Mouse (Mus musculus): Measurements from ENCODE around the gene Slc16a14. TPM values are rescaled to one million over a fixed set of nuclear protein-coding genes. Genes with fewer than 3 reads are reported as not detected.
A peak's percentile ranks its signal among the peaks of the same experiment; 100 is the strongest.

Gene Slc16a14
- polyA plus RNA-seq, 1 experiment from 2014 or later, result 8.3 TPM

GRCm38 (mm10) chr1:84899156-84899555 is 35.8 kb downstream of the Slc16a14 start:
- 89% methylated on average over 6 of the region's 6 CpGs for WGBS
- H3K27me3 ChIP-seq, result no peaks in the 10 kb centered on the region
- H3K9ac ChIP-seq, result no peak overlapping the region
- H3K4me3 ChIP-seq, result no peak overlapping the region
- no peak for ATAC-seq (ENCODE audit: low FRiP score)
- no peak overlapping the region for H3K4me2 ChIP-seq (replicated peaks)
- no peaks in the 10 kb centered on the region for H3K4me1 ChIP-seq
- H3K9me3 ChIP-seq (replicated peaks), result no peaks in the 10 kb centered on the region
- H3K36me3 ChIP-seq, result no peaks in the 10 kb centered on the region
- H3K27ac ChIP-seq, result no peak overlapping the region

GRCm38 (mm10) chr1:84897364-84897763 is 37.6 kb downstream of the Slc16a14 start:
- Histone ChIP-seq H3K4me3 (no peak overlapping the region), H3K9ac (no peak overlapping the region), H3K27ac (no peak overlapping the region), H3K9me3 (replicated peaks) (no peaks in the 10 kb centered on the region), H3K27me3 (no peaks in the 10 kb centered on the region), H3K4me2 (replicated peaks) (no peak overlapping the region), H3K4me1 (no peaks in the 10 kb centered on the region), H3K36me3 (no peaks in the 10 kb centered on the region)
- 87% methylated on average over 6 of the region's 6 CpGs for WGBS
- ATAC-seq (ENCODE audit: low FRiP score), result no peak

GRCm38 (mm10) chr1:84891746-84892145 is 43.2 kb downstream of the Slc16a14 start:
- no peak overlapping the region for H3K4me3 ChIP-seq
- H3K27me3 ChIP-seq, result no peaks in the 10 kb centered on the region
- H3K4me2 ChIP-seq (replicated peaks), result no peak overlapping the region
- no peaks in the 10 kb centered on the region for H3K36me3 ChIP-seq
- no peak for ATAC-seq (ENCODE audit: low FRiP score)
- H3K4me1 ChIP-seq, result 0 out of 2 replicates have a peak, but pooled peaks cover 11% of the 10 kb centered on the region
- H3K9ac ChIP-seq, result no peak overlapping the region
- no peaks in the 10 kb centered on the region for H3K9me3 ChIP-seq (replicated peaks)
- 89% methylated on average over 9 of the region's 9 CpGs for WGBS
- H3K27ac ChIP-seq, result no peak overlapping the region

- Histone ChIP-seq H3K27me3 (no peaks in the 10 kb centered on the region), H3K36me3 (no peaks in the 10 kb centered on the region), H3K4me1 (0 out of 2 replicates have a peak, but pooled peaks cover 11% of the 10 kb centered on the region), H3K9me3 (replicated peaks) (no peaks in the 10 kb centered on the region; the same call in 1 of the 2 replicates), H3K4me3 (no peak overlapping the region), H3K9ac (no peak overlapping the region), H3K4me2 (replicated peaks) (no peak overlapping the region), H3K27ac (peak overlapping the region; percentile 67)
- ATAC-seq (ENCODE audit: low FRiP score), result peak; percentile 29
- 75% methylated on average over 7 of the region's 7 CpGs for WGBS
Observed at GRCm38 (mm10) chr1:84890503-84890902, 44.4 kb downstream of the Slc16a14 start.

GRCm38 (mm10) chr1:84890005-84890393 is 44.9 kb downstream of the Slc16a14 start:
- 7% methylated on average over 7 of the region's 7 CpGs for WGBS
- H3K4me3 ChIP-seq, result no peak overlapping the region
- no peaks in the 10 kb centered on the region for H3K27me3 ChIP-seq
- peak overlapping the region; percentile 81 for H3K27ac ChIP-seq
- ATAC-seq (ENCODE audit: low FRiP score), result peak; percentile 88
- no peaks in the 10 kb centered on the region; the same call in 1 of the 2 replicates for H3K9me3 ChIP-seq (replicated peaks)
- no peak overlapping the region for H3K9ac ChIP-seq
- no peaks in the 10 kb centered on the region for H3K36me3 ChIP-seq
- H3K4me1 ChIP-seq, result 0 out of 2 replicates have a peak, but pooled peaks cover 11% of the 10 kb centered on the region
- H3K4me2 ChIP-seq (replicated peaks), result peak overlapping the region; percentile 7

- no peak overlapping the region for H3K4me3 ChIP-seq
- H3K9ac ChIP-seq, result no peak overlapping the region
- peak overlapping the region; percentile 7 for H3K4me2 ChIP-seq (replicated peaks)
- H3K36me3 ChIP-seq, result no peaks in the 10 kb centered on the region
- H3K27me3 ChIP-seq, result no peaks in the 10 kb centered on the region
- WGBS, result 53% methylated on average over 8 of the region's 8 CpGs
- H3K9me3 ChIP-seq (replicated peaks), result no peaks in the 10 kb centered on the region; the same call in 1 of the 2 replicates
- ATAC-seq (ENCODE audit: low FRiP score), result peak; percentile 32
- H3K27ac ChIP-seq, result peak overlapping the region; percentile 81
- H3K4me1 ChIP-seq, result 0 out of 2 replicates have a peak, but pooled peaks cover 11% of the 10 kb centered on the region
Observed at GRCm38 (mm10) chr1:84889330-84890004, 45.5 kb downstream of the Slc16a14 start.

GRCm38 (mm10) chr1:84885921-84886320 is 49.0 kb downstream of the Slc16a14 start:
- H3K9ac ChIP-seq, result no peak overlapping the region
- no peak overlapping the region for H3K4me3 ChIP-seq
- H3K4me1 ChIP-seq, result 0 out of 2 replicates have a peak, but pooled peaks cover 11% of the 10 kb centered on the region
- H3K27me3 ChIP-seq, result no peaks in the 10 kb centered on the region
- no peak overlapping the region for H3K4me2 ChIP-seq (replicated peaks)
- no peaks in the 10 kb centered on the region; the same call in 1 of the 2 replicates for H3K9me3 ChIP-seq (replicated peaks)
- no peak for ATAC-seq (ENCODE audit: low FRiP score)
- 87% methylated on average over 6 of the region's 6 CpGs for WGBS
- H3K27ac ChIP-seq, result no peak overlapping the region
- no peaks in the 10 kb centered on the region for H3K36me3 ChIP-seq

- Histone ChIP-seq H3K9ac (no peak overlapping the region), H3K4me1 (0 out of 2 replicates have a peak, but pooled peaks cover 8% of the 10 kb centered on the region), H3K27ac (no peak overlapping the region), H3K4me2 (replicated peaks) (no peak overlapping the region), H3K36me3 (no peaks in the 10 kb centered on the region), H3K4me3 (no peak overlapping the region), H3K27me3 (no peaks in the 10 kb centered on the region), H3K9me3 (replicated peaks) (no peaks in the 10 kb centered on the region; the same call in 1 of the 2 replicates)
- ATAC-seq (ENCODE audit: low FRiP score), result no peak
- WGBS, result 85% methylated on average over 3 of the region's 3 CpGs
Observed at GRCm38 (mm10) chr1:84885174-84885573, 49.8 kb downstream of the Slc16a14 start.

- ATAC-seq (ENCODE audit: low FRiP score), result no peak
- no peak overlapping the region for H3K27ac ChIP-seq
- H3K4me3 ChIP-seq, result no peak overlapping the region
- H3K4me1 ChIP-seq, result no peaks in the 10 kb centered on the region
- no peak overlapping the region for H3K9ac ChIP-seq
- 64% methylated on average over 4 of the region's 4 CpGs for WGBS
- H3K36me3 ChIP-seq, result no peaks in the 10 kb centered on the region
- H3K27me3 ChIP-seq, result no peaks in the 10 kb centered on the region
- H3K9me3 ChIP-seq (replicated peaks), result no peaks in the 10 kb centered on the region; the same call in 1 of the 2 replicates
- no peak overlapping the region for H3K4me2 ChIP-seq (replicated peaks)
Observed at GRCm38 (mm10) chr1:84883889-84884288, 51.0 kb downstream of the Slc16a14 start.

GRCm38 (mm10) chr1:84882937-84883336 is 52.0 kb downstream of the Slc16a14 start:
- Histone ChIP-seq H3K9me3 (replicated peaks) (no peaks in the 10 kb centered on the region; the same call in 1 of the 2 replicates), H3K4me2 (replicated peaks) (no peak overlapping the region), H3K36me3 (no peaks in the 10 kb centered on the region), H3K4me3 (no peak overlapping the region), H3K4me1 (no peaks in the 10 kb centered on the region), H3K9ac (no peak overlapping the region), H3K27me3 (no peaks in the 10 kb centered on the region), H3K27ac (no peak overlapping the region)
- ATAC-seq (ENCODE audit: low FRiP score), result no peak
- WGBS, result 92% methylated on average over 4 of the region's 4 CpGs

- WGBS, result 40% methylated on average over 2 of the region's 2 CpGs
- Histone ChIP-seq H3K27ac (no peak overlapping the region), H3K4me3 (no peak overlapping the region), H3K9ac (no peak overlapping the region), H3K27me3 (no peaks in the 10 kb centered on the region), H3K9me3 (replicated peaks) (no peaks in the 10 kb centered on the region; the same call in 1 of the 2 replicates), H3K36me3 (no peaks in the 10 kb centered on the region), H3K4me2 (replicated peaks) (no peak overlapping the region), H3K4me1 (no peaks in the 10 kb centered on the region)
- ATAC-seq (ENCODE audit: low FRiP score), result 0 out of 2 replicates have a peak, but pooled peaks have one; percentile 39
Observed at GRCm38 (mm10) chr1:84882066-84882532, 52.8 kb downstream of the Slc16a14 start.

- Histone ChIP-seq H3K4me2 (replicated peaks) (no peak overlapping the region), H3K9me3 (replicated peaks) (no peaks in the 10 kb centered on the region; the same call in 1 of the 2 replicates), H3K4me3 (no peak overlapping the region), H3K27ac (no peak overlapping the region), H3K36me3 (no peaks in the 10 kb centered on the region), H3K9ac (no peak overlapping the region), H3K27me3 (no peaks in the 10 kb centered on the region), H3K4me1 (no peaks in the 10 kb centered on the region)
- ATAC-seq (ENCODE audit: low FRiP score), result 0 out of 2 replicates have a peak, but pooled peaks have one; percentile 6
- WGBS, result 63% methylated on average over 11 of the region's 11 CpGs
Observed at GRCm38 (mm10) chr1:84881248-84882065, 53.5 kb downstream of the Slc16a14 start.
